Mouse (Mus musculus) erythroblast, adult 5-6 weeks (primary cell): ENCODE measurements around the gene Slc13a3. TPM values are rescaled to one million over a fixed set of nuclear protein-coding genes. Genes with fewer than 3 reads are reported as not detected.

ENCODE experiments used
- ATAC-seq: replicated peaks from 2 replicates; pipeline ENCODE4 v1.8.0; 2016; ENCODE audit warnings: moderate number of reproducible peaks, mild to moderate bottlenecking, moderate TSS enrichment, inconsistent platforms; ENCODE audit not compliant: poor library complexity, low FRiP score, severe bottlenecking
- total RNA-seq, 2 experiments: library from RNA; stranded (forward) in 1 of 2; stranded (reverse) in 1 of 2; fragments of 150-400 nt in 1 of 2; fragments of 200-764, 138-1000 nt in 1 of 2; gene quantifications; 2 replicates each; pipeline versions ENCODE4 v1.2.3 to v1.2.4; 2015 to 2017; ENCODE audit warnings: low replicate concordance in 2 of 2

Slc13a3 gene
- total RNA-seq, 2 experiments from 2014 or later, result not detected

DNA sequence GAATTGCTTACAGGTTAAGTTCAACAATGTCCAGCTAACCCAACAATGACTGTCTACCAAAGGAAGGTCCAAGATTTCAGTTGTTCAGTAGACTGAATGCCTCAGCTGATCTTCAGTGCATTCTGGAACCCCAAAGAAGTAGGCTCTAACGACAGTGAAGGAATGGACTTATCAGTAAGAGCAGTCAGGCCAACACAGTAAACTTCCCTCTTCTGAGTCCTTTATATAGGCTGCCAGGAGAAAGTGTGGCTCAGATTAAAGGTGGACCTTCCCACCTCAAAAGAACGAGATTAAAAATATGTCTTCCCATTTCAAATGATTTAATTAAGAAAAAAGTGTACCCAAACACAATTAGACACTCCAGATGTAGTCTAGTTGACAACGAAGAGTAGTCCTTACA, 102.7 kb downstream of the Slc13a3 start:
- no peak for ATAC-seq

DNA sequence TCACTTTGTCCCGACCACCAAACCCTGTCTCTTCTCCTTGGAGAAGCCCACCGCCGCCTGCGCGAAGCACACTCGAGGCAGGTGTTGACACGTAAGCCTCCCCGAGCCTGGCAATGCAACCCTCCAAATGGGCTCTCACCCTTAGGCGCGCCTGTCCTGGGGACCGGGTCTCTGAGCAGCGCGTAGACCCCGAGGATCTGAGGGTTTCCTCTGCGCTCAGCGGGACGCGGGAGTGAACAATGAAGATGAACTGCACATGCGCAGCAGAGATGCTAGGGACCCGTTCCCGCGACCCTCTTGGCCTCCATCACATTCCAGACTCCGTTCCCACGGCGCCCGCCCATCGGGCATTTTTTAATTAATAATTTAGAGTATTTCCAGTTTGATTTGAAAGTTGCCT, 104.5 kb downstream of the Slc13a3 start, which contains the start of gene Zfp663:
Gene Zfp663 (minus strand): TSS at position 234 of the 400 bp plus-strand sequence.
- no peak for ATAC-seq

DNA sequence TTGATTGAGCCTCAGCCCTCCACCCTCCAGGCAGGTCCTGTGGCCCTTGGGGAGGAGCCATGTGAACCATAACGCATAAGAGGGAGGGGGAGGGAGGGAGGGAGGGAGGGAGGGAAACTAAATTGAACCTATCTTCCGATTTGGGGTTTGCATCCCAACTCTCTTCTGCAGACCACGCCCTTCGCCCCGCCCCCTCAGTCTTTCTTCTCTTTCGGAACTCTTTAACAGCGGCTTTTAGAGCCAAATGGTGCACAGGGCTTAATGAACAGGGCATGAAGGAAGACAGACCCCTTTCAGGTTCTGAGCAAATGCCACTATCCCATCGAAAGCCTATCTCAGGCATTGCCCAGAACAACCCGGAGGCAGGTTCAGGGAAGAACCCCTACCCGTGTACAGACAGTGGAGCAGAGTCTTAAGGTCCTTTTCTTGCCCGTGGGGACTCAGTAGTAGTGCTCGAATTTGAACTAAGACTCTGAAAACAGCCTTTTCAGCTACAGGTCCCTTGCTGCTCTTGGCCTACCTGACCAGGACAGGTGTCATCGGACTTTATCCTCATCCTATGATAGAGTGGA, 105.1 kb downstream of the Slc13a3 start:
- ATAC-seq, result no peak

DNA sequence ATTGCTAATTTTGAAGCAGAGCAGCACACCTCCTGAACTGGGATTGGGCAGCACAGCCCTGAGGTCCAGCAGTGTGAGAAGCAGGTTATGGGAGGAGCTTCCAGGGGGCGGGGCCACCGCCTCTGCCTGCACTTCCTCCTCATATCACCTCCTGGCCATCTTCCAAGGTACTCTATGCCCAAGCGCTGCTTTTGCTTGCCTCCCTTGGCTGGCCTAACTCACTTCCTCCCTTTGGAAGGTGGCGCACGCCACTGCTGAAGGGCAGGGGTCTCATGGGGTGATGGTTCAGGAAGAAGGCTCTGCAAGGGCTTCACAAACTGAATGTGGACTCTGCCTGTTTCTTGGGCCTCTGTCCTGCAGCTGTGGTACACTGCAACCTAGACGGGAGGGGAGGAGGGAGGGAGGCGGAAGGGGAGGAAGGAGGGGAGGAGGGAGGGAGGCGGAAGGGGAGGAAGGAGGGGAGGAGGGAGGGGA, 105.9 kb downstream of the Slc13a3 start:
- ATAC-seq, result no peak

DNA sequence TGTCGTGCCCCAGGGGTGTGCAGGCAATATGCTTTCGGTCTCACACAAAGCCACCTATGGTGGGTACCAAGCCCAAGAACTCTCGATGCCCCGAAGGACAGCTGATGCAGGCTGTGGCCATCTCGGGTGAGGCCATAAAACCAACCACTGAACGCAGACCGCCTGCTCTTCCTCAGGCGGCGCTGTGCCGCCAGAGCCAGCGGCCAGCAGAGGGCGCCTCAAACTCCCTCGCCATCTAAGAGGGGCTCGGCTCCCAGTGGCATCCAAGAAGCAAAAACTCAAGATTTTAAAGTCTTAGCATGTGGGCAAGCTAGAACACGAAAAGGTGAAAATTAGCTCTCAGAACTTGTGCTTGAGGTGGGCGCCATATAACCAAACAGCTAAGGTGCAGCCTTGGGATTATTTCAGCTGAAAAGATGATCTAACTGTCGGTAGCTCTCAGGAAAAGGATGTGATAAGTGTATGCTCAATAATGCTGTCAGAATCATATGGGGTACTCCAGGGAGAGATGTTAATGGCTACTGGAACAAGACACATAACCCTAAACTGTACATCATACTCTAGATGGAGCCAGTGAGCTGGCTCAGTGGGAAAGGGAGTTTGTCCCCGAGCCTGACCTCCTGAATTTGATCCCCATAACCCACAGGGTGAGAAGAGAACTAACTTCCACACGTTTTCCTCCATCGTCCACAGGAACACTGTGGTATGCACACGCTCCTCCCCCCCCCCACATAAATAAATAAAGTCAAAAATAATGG, 108.5 kb downstream of the Slc13a3 start:
- ATAC-seq, result no peak

DNA sequence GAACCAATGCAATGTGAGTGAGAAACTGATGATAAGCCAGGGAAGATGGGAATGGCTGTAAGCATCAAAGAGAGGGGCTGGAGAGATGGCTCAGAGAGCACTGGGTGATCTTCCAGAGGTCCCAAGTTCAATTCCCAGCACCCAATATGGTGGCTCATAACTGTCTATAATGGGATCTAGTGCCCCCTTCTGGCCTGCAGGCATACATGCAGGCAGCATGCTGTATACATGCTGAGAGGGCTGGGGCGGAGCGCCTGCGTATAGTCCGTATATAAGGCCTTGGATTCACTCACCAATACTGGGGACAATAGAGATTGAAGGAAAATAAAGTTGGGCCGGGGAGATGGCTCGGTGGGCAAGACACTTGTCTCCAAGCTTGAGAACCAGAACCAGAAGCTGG, 109.7 kb downstream of the Slc13a3 start:
- ATAC-seq, result no peak

DNA sequence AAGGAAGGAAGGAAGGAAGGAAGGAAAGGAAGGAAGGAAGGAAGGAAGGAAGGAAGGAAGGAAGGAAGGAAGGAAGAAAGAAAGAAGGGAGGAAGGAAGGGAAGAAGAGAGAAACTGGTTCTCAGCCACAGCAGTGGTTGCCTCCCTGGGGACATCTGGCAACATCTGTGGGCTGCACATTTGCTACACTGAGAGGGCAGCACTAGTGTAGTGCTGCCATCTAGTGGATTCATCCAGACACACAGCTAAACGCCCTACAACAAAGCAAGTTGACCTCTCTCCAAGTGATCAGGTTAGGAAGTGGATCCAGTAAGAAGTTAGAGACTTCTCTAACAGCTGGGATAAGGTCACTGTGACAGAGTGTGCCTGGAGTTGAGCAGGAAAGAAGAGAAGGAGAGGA, 112.2 kb downstream of the Slc13a3 start:
- 0 out of 2 replicates have a peak, but pooled peaks have one; percentile 56 for ATAC-seq

Other genes starting within 250 kb of the Slc13a3 start
- not detected in 2 replicates for gene Cdh22, start 238.4 kb downstream of the Slc13a3 start, total RNA-seq (2015; ENCODE audit: low replicate concordance)
- gene Cdh22, start 238.4 kb downstream of the Slc13a3 start, total RNA-seq (2017; ENCODE audit: low replicate concordance), result not detected in 2 replicates
- gene Slc35c2, start 185.4 kb downstream of the Slc13a3 start, total RNA-seq (2015; ENCODE audit: low replicate concordance), result 22.6 and 34.2 TPM in 2 replicates
- 10.0 and 14.6 TPM in 2 replicates for gene Slc35c2, start 185.4 kb downstream of the Slc13a3 start, total RNA-seq (2017; ENCODE audit: low replicate concordance)
- 15.8 and 15.9 TPM in 2 replicates for gene Elmo2, start 146.8 kb downstream of the Slc13a3 start, total RNA-seq (2015; ENCODE audit: low replicate concordance)
- gene Elmo2, start 146.8 kb downstream of the Slc13a3 start, total RNA-seq (2017; ENCODE audit: low replicate concordance), result 5.6 and 9.4 TPM in 2 replicates
- gene Zfp663, start 104.5 kb downstream of the Slc13a3 start, total RNA-seq (2015; ENCODE audit: low replicate concordance), result not detected in 2 replicates
- not detected in 2 replicates for gene Zfp663, start 104.5 kb downstream of the Slc13a3 start, total RNA-seq (2017; ENCODE audit: low replicate concordance)
- not detected in 2 replicates for gene Zfp334, start 85.0 kb downstream of the Slc13a3 start, total RNA-seq (2015; ENCODE audit: low replicate concordance)
- gene Zfp334, start 85.0 kb downstream of the Slc13a3 start, total RNA-seq (2017; ENCODE audit: low replicate concordance), result not detected in 2 replicates
- not detected in 2 replicates for gene Ocstamp, start 72.8 kb downstream of the Slc13a3 start, total RNA-seq (2015; ENCODE audit: low replicate concordance)
- gene Ocstamp, start 72.8 kb downstream of the Slc13a3 start, total RNA-seq (2017; ENCODE audit: low replicate concordance), result 0.42 TPM in 1 of 2 replicates, not detected in the other
- 1.5 and 4.2 TPM in 2 replicates for gene Trp53rka, start 20.1 kb upstream of the Slc13a3 start, total RNA-seq (2015; ENCODE audit: low replicate concordance)
- gene Trp53rka, start 20.1 kb upstream of the Slc13a3 start, total RNA-seq (2017; ENCODE audit: low replicate concordance), result 1.5 and 1.7 TPM in 2 replicates
- gene Slc2a10, start 30.6 kb upstream of the Slc13a3 start, total RNA-seq (2015; ENCODE audit: low replicate concordance), result not detected in 2 replicates
- 0.28 TPM in 1 of 2 replicates, not detected in the other for gene Slc2a10, start 30.6 kb upstream of the Slc13a3 start, total RNA-seq (2017; ENCODE audit: low replicate concordance)
- gene Eya2, start 121.8 kb upstream of the Slc13a3 start, total RNA-seq (2015; ENCODE audit: low replicate concordance), result not detected in 2 replicates
- gene Eya2, start 121.8 kb upstream of the Slc13a3 start, total RNA-seq (2017; ENCODE audit: low replicate concordance), result 0.09 and 0.28 TPM in 2 replicates